Mouse (Mus musculus) urinary bladder, postnatal 4 days (tissue): ENCODE measurements around the gene Mamld1.

Experiments used
- DNase-seq, 2 experiments: peaks; one replicate each; pipeline ENCODE4 v3.0.0; 2021 to 2022; ENCODE audit warnings: low spot score in 2 of 2

Gene Mamld1

DNA sequence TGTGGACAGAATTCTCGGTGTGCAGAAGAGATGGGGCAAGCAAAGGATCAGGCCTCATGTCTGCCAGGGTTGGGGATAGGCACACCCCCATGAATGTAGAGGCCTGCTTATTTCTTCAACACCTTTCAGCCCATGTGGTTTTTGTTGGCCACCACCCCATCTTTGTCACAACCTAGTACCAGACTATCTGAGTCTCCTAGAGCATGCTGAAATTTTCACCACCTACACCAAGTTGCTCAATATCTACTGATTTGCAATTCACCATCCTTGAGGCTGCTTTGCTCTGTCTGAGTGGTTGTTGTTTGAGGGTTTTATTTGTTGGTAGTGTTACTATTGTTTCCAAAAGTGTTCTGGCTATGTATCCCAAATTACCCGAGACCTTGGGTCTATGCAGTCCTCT lies 91.3 kb downstream of the Mamld1 start:
- no peak for DNase-seq

DNA sequence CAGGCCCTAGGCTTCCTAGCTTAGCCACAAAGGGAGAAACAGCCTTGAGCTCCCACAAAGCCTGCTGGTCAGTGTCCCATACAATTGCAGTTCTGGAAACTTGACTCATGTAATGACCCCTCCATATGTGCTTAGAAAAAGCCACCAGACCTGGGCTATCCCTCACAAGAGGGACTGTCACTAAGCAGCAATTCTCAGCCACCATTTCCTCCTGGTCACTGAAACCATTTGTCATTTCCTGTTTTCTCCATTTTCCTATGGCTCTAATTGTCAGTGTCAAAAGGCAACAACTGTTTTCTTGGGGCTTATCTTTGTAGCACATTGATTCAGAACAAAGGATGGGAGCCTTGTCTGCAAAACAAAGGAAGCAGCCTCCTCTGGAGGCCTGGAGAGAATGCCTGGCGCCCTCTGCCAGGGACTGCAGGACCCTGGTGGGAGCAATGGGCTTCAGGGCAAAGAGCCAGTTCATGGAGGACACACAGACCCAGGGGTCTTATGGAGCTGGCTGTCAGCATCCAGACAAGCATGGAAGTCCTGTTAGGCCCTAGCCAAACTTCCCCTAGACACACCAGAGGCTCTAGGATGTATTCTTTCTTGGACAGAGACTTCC lies 99.5 kb downstream of the Mamld1 start:
- DNase-seq = no peak

DNA sequence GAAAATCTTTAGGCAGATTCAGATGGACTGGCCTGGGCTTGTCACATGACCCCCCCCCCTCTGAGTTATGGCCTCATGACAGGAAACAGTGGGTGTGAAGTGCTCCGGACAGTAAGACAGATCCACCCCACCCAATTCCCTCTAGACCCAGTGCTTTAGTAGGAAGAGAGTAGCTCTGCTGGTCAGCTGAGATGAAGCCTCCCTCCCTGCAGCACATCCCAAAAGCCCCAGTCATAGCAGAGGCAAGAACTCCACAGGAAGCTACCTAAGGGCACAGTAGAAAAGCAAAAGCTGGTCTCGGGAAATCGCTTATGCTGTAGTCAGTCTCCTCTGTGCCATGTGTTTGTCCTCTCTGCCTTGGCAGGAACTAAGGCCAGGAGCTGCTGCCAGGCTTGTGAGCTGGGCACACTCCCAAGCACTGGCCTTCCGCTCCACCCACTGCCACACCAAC lies 100.5 kb downstream of the Mamld1 start:
- DNase-seq = no peak

- DNase-seq = no peak
These were observed 131.5 kb downstream of the Mamld1 start for GRCm38 (mm10) chrX:71181526-71181925.

DNA sequence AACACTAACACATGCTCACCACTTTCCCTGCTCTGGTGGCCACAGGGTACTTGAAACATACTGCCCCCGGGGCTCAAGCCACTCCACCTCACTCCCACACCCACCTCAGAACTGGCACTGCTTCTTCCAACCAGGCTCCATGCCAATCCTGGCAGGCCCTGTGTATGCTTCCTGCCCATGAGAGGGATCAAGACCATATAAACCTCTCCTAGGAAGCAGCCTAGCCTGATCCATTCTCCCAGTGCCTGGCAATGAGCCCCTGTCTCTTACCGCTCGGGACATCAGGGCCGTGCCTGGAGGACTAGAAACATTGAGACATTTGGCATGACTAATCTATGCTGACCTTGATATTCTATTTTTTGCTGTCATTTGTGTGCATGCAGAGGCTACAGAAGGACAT lies 133.6 kb downstream of the Mamld1 start:
- DNase-seq = no peak

- no peak for DNase-seq
These were observed 136.3 kb downstream of the Mamld1 start for GRCm38 (mm10) chrX:71186396-71186795.

DNA sequence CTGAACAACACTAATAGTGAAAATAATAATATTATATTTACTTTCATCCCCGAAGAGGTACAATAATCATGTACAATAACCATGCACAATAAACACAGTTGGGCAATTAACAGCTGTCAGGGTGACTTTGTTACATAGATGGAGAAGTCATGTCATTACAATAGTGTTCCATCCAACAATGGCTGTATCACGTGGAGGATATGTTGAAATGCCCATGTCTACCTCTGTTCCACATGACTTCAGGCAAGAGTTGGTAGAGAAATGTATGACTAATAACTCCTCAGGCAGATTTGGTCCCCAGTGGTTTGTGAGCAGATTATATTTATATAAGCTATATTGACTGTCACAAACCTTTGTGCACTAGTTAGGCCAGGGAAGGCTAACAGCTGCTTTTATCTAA lies 154.7 kb downstream of the Mamld1 start:
- DNase-seq = no peak
